Mouse (Mus musculus) limb, embryonic 14.5 days (tissue): ENCODE results near the gene 1190007I07Rik. TPM values are rescaled to one million over a fixed set of nuclear protein-coding genes. Genes with fewer than 3 reads are reported as not detected.

ENCODE experiments used
- ATAC-seq: fragments of 200-750 bp; cut with Nextera tagmentation; 2 replicates; pipeline ENCODE4 v1.8.0; 2017; ENCODE audit warnings: low read depth, moderate number of reproducible peaks, moderate TSS enrichment; ENCODE audit not compliant: low FRiP score
- DNase-seq: peaks from one replicate; pipeline ENCODE4 v3.0.0-alpha.2; 2015; ENCODE audit warnings: low spot score
- H3K27ac ChIP-seq: fragments of 300-500 bp; sonication (generic); replicated peaks from 2 replicates; pipeline ENCODE4 v1.5.1; 2014; ENCODE audit warnings: low read depth, mild to moderate bottlenecking, low read length, moderate library complexity, mixed read lengths
- H3K27me3 ChIP-seq: fragments of 300-500 bp; sonication (generic); 2 replicates; pipeline ENCODE4 v1.6.1; 2014; ENCODE audit warnings: low read length, mixed read lengths; ENCODE audit not compliant: control insufficient read depth, insufficient read depth
- H3K36me3 ChIP-seq: fragments of 300-500 bp; sonication (generic); 2 replicates; pipeline ENCODE4 v1.6.1; 2014; ENCODE audit warnings: mild to moderate bottlenecking, low read length, moderate library complexity, mixed read lengths; ENCODE audit not compliant: control insufficient read depth, insufficient read depth
- H3K4me1 ChIP-seq: fragments of 300-500 bp; sonication (generic); 2 replicates; pipeline ENCODE4 v1.6.1; 2014; ENCODE audit warnings: antibody characterized with exemption, low read length, mixed read lengths; ENCODE audit not compliant: control insufficient read depth, insufficient read depth
- H3K4me2 ChIP-seq: fragments of 300-500 bp; sonication (generic); replicated peaks from 2 replicates; pipeline ENCODE4 v1.6.1; 2014; ENCODE audit warnings: low read depth, mild to moderate bottlenecking, low read length, moderate library complexity; ENCODE audit not compliant: severe bottlenecking
- H3K4me3 ChIP-seq: fragments of 300-500 bp; sonication (generic); replicated peaks from 2 replicates; pipeline ENCODE4 v1.5.1; 2014; ENCODE audit warnings: low read length
- H3K9ac ChIP-seq: fragments of 300-500 bp; sonication (generic); 2 replicates; pipeline ENCODE4 v1.6.1; 2014; ENCODE audit warnings: mild to moderate bottlenecking, low read depth, low read length, moderate library complexity; ENCODE audit not compliant: severe bottlenecking
- H3K9me3 ChIP-seq: fragments of 300-500 bp; sonication (generic); 2 replicates; pipeline ENCODE4 v1.6.1; 2016; ENCODE audit warnings: low read length; ENCODE audit not compliant: control insufficient read depth
- POLR2A ChIP-seq: fragments of 200-500 bp; IDR thresholded peaks from 2 replicates; pipeline ENCODE4 v1.8.0; 2012; ENCODE audit warnings: inconsistent platforms, mild to moderate bottlenecking, moderate library complexity, borderline replicate concordance; ENCODE audit not compliant: insufficient read depth, insufficient read length; ENCODE audit errors: extremely low read depth
- WGBS: fragments of 180-500 bp; shearing (Covaris S2); extraction: QIAGEN DNeasy Blood & Tissue Kit; methylation state at CpG from one replicate; pipeline ENCODE4 v1.1.7; 2014; 5-methylcytosine and 5-hydroxymethylcytosine counted together
- polyA plus RNA-seq, 2 experiments: library from polyadenylated mRNA; depleted of rRNA in 1 of 2; stranded (reverse) in 1 of 2; unstranded in 1 of 2; fragments of >200 nt; fragmentation: Nextera tagmentation in 1 of 2; extraction: Ambion mirVana in 1 of 2; gene quantifications; 2 replicates each; pipeline versions ENCODE4 v1.2.1 to v1.2.3; 2012 to 2014

Gene 1190007I07Rik
- polyA plus RNA-seq, 2 experiments, result 33.8 to 46.4 TPM

DNA sequence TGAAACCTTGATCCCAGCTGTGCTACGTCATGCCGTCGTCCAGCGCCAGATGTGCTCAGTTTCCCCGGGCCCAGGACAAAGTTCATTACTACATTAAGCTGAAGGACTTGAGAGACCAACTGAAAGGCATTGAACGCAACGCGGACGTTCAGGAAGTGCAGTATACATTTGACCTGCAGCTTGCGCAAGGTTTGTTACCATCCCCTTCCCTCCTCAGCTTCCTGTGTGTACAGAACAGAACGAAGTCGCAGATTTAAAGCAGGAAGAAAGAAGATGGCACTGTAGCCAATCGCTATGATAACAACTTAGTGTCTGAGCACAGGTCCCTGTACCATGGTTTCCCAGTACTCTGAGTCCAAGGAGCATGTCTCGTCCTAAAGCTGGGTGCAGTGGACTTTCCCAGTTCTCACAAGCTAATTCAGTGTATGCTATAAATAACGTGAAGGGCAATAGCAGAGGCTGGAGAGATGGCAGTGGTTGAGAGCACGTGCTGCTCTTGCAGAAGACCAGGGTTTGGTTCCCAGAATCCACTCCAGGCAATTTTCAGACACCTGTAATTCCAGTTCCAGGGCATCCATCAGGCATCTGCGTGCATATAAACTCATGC, 24.3 kb upstream of the 1190007I07Rik start:
- Histone ChIP-seq H3K4me1 (no peaks in the 10 kb centered on the region), H3K9me3 (no peaks in the 10 kb centered on the region), H3K27me3 (no peaks in the 10 kb centered on the region), H3K4me3 (no peak overlapping the region), H3K27ac (no peak overlapping the region), H3K4me2 (no peak overlapping the region), H3K9ac (no peak overlapping the region), H3K36me3 (peaks cover 75% of the 10 kb centered on the region)
- no peak for DNase-seq
- TF ChIP-seq POLR2A, result no peak
- no peak for ATAC-seq
- 88% methylated on average over 17 of the region's 17 CpGs for WGBS

DNA sequence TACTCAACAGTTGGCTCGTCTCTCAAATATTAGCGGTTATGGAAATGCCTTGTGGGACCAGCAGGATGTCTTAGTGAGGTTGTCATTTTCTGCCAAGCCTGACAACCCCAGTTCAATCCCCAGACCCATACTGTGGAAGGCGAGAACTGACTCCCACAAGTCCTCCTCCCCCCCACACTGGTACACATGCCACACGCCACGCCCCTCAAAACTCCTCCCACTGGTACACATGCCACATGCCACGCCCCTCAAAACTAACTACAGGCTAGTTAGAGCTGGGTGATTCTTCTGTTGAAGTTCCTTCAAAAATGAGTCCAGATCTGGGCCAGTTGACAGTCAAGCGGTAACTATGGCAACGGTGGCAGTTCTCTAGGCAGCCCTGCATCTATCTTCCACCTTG, 23.1 kb upstream of the 1190007I07Rik start:
- H3K27ac ChIP-seq, result no peak overlapping the region
- 95% methylated on average over 8 of the region's 8 CpGs for WGBS

DNA sequence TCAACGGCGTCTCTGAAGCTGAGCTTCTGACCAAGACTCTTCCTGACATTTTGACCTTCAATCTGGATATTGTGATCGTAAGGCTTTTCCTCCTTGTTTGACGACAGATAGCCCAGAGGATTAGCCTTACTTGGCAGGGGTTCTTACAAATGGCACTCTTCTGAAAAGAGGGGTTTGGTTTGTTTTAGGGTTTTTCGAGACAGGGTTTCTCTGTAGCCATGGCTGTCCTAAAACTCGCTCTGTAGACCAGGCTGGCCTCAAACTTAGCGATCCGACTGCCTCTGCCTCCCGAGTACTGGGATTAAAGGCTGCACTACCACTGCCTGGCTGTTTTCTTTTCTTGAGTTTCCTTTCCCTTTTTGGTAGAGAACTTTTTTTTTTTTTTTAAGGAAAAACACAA, 18.5 kb upstream of the 1190007I07Rik start:
- H3K27ac ChIP-seq, result no peak overlapping the region
- H3K9ac ChIP-seq, result no peak overlapping the region
- 92% methylated on average over 9 of the region's 9 CpGs for WGBS
- no peak for TF ChIP-seq POLR2A
- H3K36me3 ChIP-seq, result peaks cover 88% of the 10 kb centered on the region
- H3K4me1 ChIP-seq, result no peaks in the 10 kb centered on the region
- H3K9me3 ChIP-seq, result no peaks in the 10 kb centered on the region
- no peaks in the 10 kb centered on the region for H3K27me3 ChIP-seq
- no peak for ATAC-seq
- H3K4me2 ChIP-seq, result no peak overlapping the region
- no peak overlapping the region for H3K4me3 ChIP-seq
- no peak for DNase-seq

More for the DNA sequence above, 23.1 kb upstream of the 1190007I07Rik start:
- ATAC-seq, result no peak
- no peaks in the 10 kb centered on the region for H3K4me1 ChIP-seq
- no peaks in the 10 kb centered on the region for H3K27me3 ChIP-seq
- H3K36me3 ChIP-seq, result peaks cover 76% of the 10 kb centered on the region
- H3K9ac ChIP-seq, result no peak overlapping the region
- no peak overlapping the region for H3K4me3 ChIP-seq
- H3K9me3 ChIP-seq, result no peaks in the 10 kb centered on the region
- no peak for TF ChIP-seq POLR2A
- no peak overlapping the region for H3K4me2 ChIP-seq
- no peak for DNase-seq

- H3K36me3 ChIP-seq, result peaks cover 75% of the 10 kb centered on the region
- 92% methylated on average over 8 of the region's 8 CpGs for WGBS
- ATAC-seq, result no peak
Observed at GRCm38 (mm10) chr10:82639032-82639698, 16.1 kb upstream of the 1190007I07Rik start.

DNA sequence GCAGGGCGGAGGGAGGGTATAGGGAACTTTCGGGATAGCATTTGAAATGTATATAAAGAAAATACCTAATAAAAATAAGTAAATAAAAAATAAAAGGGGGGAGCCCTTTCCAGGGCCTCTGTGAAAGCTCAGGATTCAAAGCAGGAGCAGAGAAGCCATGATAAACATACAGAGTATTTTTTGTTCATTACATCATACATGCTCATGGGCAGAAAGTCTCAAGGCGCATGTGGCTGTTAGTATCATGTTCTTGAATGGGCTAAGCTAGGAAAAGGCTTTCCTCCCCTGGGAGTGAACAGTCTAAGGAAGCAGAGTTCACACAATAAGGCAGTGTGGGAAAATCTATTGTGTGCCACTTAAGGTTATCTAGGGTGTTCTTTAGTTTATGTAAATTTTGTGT, 13.3 kb upstream of the 1190007I07Rik start:
- no peak for TF ChIP-seq POLR2A
- no peaks in the 10 kb centered on the region for H3K27me3 ChIP-seq
- no peak overlapping the region for H3K4me2 ChIP-seq
- no peak overlapping the region for H3K4me3 ChIP-seq
- no peak overlapping the region for H3K9ac ChIP-seq
- peaks cover 4% of the 10 kb centered on the region; the same call in 1 of the 2 replicates for H3K4me1 ChIP-seq
- H3K27ac ChIP-seq, result no peak overlapping the region
- H3K36me3 ChIP-seq, result peaks cover 58% of the 10 kb centered on the region
- no peaks in the 10 kb centered on the region for H3K9me3 ChIP-seq
- no peak for DNase-seq
- 96% methylated on average over 3 of the region's 3 CpGs for WGBS
- ATAC-seq, result no peak

More at GRCm38 (mm10) chr10:82639032-82639698, 16.1 kb upstream of the 1190007I07Rik start:
- H3K4me1 ChIP-seq, result no peaks in the 10 kb centered on the region
- no peak for TF ChIP-seq POLR2A
- H3K9ac ChIP-seq, result no peak overlapping the region
- DNase-seq, result no peak
- H3K9me3 ChIP-seq, result no peaks in the 10 kb centered on the region
- H3K27ac ChIP-seq, result no peak overlapping the region
- H3K27me3 ChIP-seq, result no peaks in the 10 kb centered on the region
- H3K4me3 ChIP-seq, result no peak overlapping the region
- no peak overlapping the region for H3K4me2 ChIP-seq

- H3K36me3 ChIP-seq, result peaks cover 42% of the 10 kb centered on the region
Observed at GRCm38 (mm10) chr10:82634348-82634747, 11.3 kb upstream of the 1190007I07Rik start.

More at GRCm38 (mm10) chr10:82634348-82634747, 11.3 kb upstream of the 1190007I07Rik start:
- Histone ChIP-seq H3K27ac (no peak overlapping the region), H3K9me3 (no peaks in the 10 kb centered on the region), H3K4me2 (no peak overlapping the region), H3K4me3 (no peak overlapping the region), H3K4me1 (peaks cover 13% of the 10 kb centered on the region), H3K27me3 (no peaks in the 10 kb centered on the region), H3K9ac (no peak overlapping the region)
- ATAC-seq (no peak), DNase-seq (no peak)
- TF ChIP-seq POLR2A, result no peak
- WGBS, result 97% methylated on average over 7 of the region's 7 CpGs
